Mouse (Mus musculus) neural tube, embryonic 14.5 days (tissue): ENCODE data around the gene Gast. TPM values are rescaled to one million over a fixed set of nuclear protein-coding genes. Genes with fewer than 3 reads are reported as not detected.

Experiments
- ATAC-seq: fragments of 200-750 bp; cut with Nextera tagmentation; 2 replicates; pipeline ENCODE4 v1.8.0; 2017; ENCODE audit warnings: low read depth, mild to moderate bottlenecking, moderate TSS enrichment, moderate library complexity
- H3K27ac ChIP-seq: fragments of 300-500 bp; sonication (generic); 2 replicates; pipeline ENCODE4 v1.5.1; 2014; ENCODE audit warnings: low read depth, mild to moderate bottlenecking, control low read depth, low read length, moderate library complexity, mixed read lengths
- H3K27me3 ChIP-seq: fragments of 300-500 bp; sonication (generic); 2 replicates; pipeline ENCODE4 v1.6.1; 2014; ENCODE audit warnings: low read length; ENCODE audit not compliant: control insufficient read depth, insufficient read depth
- H3K36me3 ChIP-seq: fragments of 300-500 bp; sonication (generic); 2 replicates; pipeline ENCODE4 v1.6.1; 2014; ENCODE audit warnings: low read length, mixed read lengths; ENCODE audit not compliant: control insufficient read depth, insufficient read depth
- H3K4me1 ChIP-seq: fragments of 300-500 bp; sonication (generic); 2 replicates; pipeline ENCODE4 v1.6.1; 2014; ENCODE audit warnings: low read length; ENCODE audit not compliant: control insufficient read depth, insufficient read depth
- H3K4me2 ChIP-seq: fragments of 300-500 bp; sonication (generic); 2 replicates; pipeline ENCODE4 v1.6.1; 2014; ENCODE audit warnings: mild to moderate bottlenecking, low read depth, low read length, control low read depth
- H3K4me3 ChIP-seq: fragments of 300-500 bp; sonication (generic); 2 replicates; pipeline ENCODE4 v1.5.1; 2014; ENCODE audit warnings: low read depth, low read length, control low read depth, mixed read lengths
- H3K9ac ChIP-seq: fragments of 300-500 bp; sonication (generic); replicated peaks from 2 replicates; pipeline ENCODE4 v1.6.1; 2014; ENCODE audit warnings: low read depth, mild to moderate bottlenecking, control low read depth, low read length, mixed read lengths
- H3K9me3 ChIP-seq: fragments of 300-500 bp; sonication (generic); 2 replicates; pipeline ENCODE4 v1.6.1; 2016; ENCODE audit warnings: low read length; ENCODE audit not compliant: control insufficient read depth
- WGBS: fragments of 180-500 bp; shearing (Covaris S2); extraction: QIAGEN DNeasy Blood & Tissue Kit; methylation state at CpG from one replicate; pipeline ENCODE4 v1.1.7; 2014; 5-methylcytosine and 5-hydroxymethylcytosine counted together
- polyA plus RNA-seq: library from polyadenylated mRNA; unstranded; fragments of >200 nt; fragmentation: Nextera tagmentation; extraction: Ambion mirVana; gene quantifications from 2 replicates; pipeline ENCODE4 v1.2.1, GENCODE M21; 2014

Gast gene
- polyA plus RNA-seq, 1 experiment from 2014 or later: not detected

GRCm38 (mm10) chr11:100362979-100363562 lies 28.9 kb downstream of the Gast start:
- H3K4me2 ChIP-seq: no peak overlapping the region
- no peak overlapping the region for H3K27ac ChIP-seq
- H3K36me3 ChIP-seq: no peaks in the 10 kb centered on the region
- H3K4me3 ChIP-seq: no peak overlapping the region
- H3K9me3 ChIP-seq: no peaks in the 10 kb centered on the region
- WGBS: 29% methylated on average over 12 of the region's 12 CpGs
- no peak for ATAC-seq
- H3K27me3 ChIP-seq: 0 out of 2 replicates have a peak, but pooled peaks cover 3% of the 10 kb centered on the region
- H3K9ac ChIP-seq: no peak overlapping the region
- no peaks in the 10 kb centered on the region for H3K4me1 ChIP-seq

- Histone ChIP-seq H3K4me3 (no peak overlapping the region), H3K9me3 (no peaks in the 10 kb centered on the region), H3K27ac (no peak overlapping the region), H3K27me3 (no peaks in the 10 kb centered on the region), H3K4me1 (no peaks in the 10 kb centered on the region), H3K4me2 (no peak overlapping the region), H3K9ac (no peak overlapping the region), H3K36me3 (peaks cover 5% of the 10 kb centered on the region; the same call in 1 of the 2 replicates)
- whole genome bisulfite sequencing: 72% methylated on average over 7 of the region's 7 CpGs
- ATAC-seq: no peak
These were observed 34.9 kb downstream of the Gast start for GRCm38 (mm10) chr11:100369145-100369544.

- no peak for ATAC-seq
- WGBS: 86% methylated on average over 8 of the region's 8 CpGs
These were observed 35.6 kb downstream of the Gast start for GRCm38 (mm10) chr11:100369822-100370221.

GRCm38 (mm10) chr11:100371981-100372558 lies 37.9 kb downstream of the Gast start:
- WGBS: 66% methylated on average over 7 of the region's 8 CpGs
- ATAC-seq: no peak
- peaks cover 11% of the 10 kb centered on the region; the same call in 1 of the 2 replicates for H3K36me3 ChIP-seq

More at GRCm38 (mm10) chr11:100369822-100370221, 35.6 kb downstream of the Gast start:
- Histone ChIP-seq H3K36me3 (peaks cover 5% of the 10 kb centered on the region; the same call in 1 of the 2 replicates), H3K4me3 (no peak overlapping the region), H3K4me1 (no peaks in the 10 kb centered on the region), H3K27me3 (no peaks in the 10 kb centered on the region), H3K9me3 (no peaks in the 10 kb centered on the region), H3K27ac (no peak overlapping the region), H3K9ac (no peak overlapping the region), H3K4me2 (no peak overlapping the region)

GRCm38 (mm10) chr11:100375127-100375526 lies 40.9 kb downstream of the Gast start:
- no peak for ATAC-seq
- H3K4me1 ChIP-seq: no peaks in the 10 kb centered on the region
- H3K9me3 ChIP-seq: no peaks in the 10 kb centered on the region
- WGBS: 92% methylated on average over 9 of the region's 9 CpGs
- H3K9ac ChIP-seq: no peak overlapping the region
- no peaks in the 10 kb centered on the region for H3K27me3 ChIP-seq
- H3K36me3 ChIP-seq: peaks cover 26% of the 10 kb centered on the region
- H3K4me2 ChIP-seq: no peak overlapping the region
- no peak overlapping the region for H3K27ac ChIP-seq
- H3K4me3 ChIP-seq: no peak overlapping the region

More at GRCm38 (mm10) chr11:100371981-100372558, 37.9 kb downstream of the Gast start:
- Histone ChIP-seq H3K4me3 (no peak overlapping the region), H3K4me2 (no peak overlapping the region), H3K27me3 (no peaks in the 10 kb centered on the region), H3K9ac (no peak overlapping the region), H3K9me3 (no peaks in the 10 kb centered on the region), H3K4me1 (no peaks in the 10 kb centered on the region), H3K27ac (no peak overlapping the region)

- ATAC-seq: no peak
These were observed 41.8 kb downstream of the Gast start for GRCm38 (mm10) chr11:100376005-100376404.

GRCm38 (mm10) chr11:100376746-100377389 lies 42.7 kb downstream of the Gast start:
- Histone ChIP-seq H3K4me1 (no peaks in the 10 kb centered on the region), H3K27me3 (no peaks in the 10 kb centered on the region), H3K4me3 (no peak overlapping the region), H3K4me2 (no peak overlapping the region), H3K9ac (no peak overlapping the region), H3K9me3 (no peaks in the 10 kb centered on the region), H3K27ac (no peak overlapping the region), H3K36me3 (peaks cover 28% of the 10 kb centered on the region)
- WGBS: 92% methylated on average over 21 of the region's 21 CpGs
- no peak for ATAC-seq

More at GRCm38 (mm10) chr11:100376005-100376404, 41.8 kb downstream of the Gast start:
- Histone ChIP-seq H3K4me1 (no peaks in the 10 kb centered on the region), H3K36me3 (peaks cover 25% of the 10 kb centered on the region), H3K4me2 (no peak overlapping the region), H3K4me3 (no peak overlapping the region), H3K9me3 (no peaks in the 10 kb centered on the region), H3K27me3 (no peaks in the 10 kb centered on the region), H3K27ac (no peak overlapping the region), H3K9ac (no peak overlapping the region)
- WGBS: 59% methylated on average over 4 of the region's 4 CpGs

- no peaks in the 10 kb centered on the region for H3K4me1 ChIP-seq
- no peak for ATAC-seq
- no peak overlapping the region for H3K4me2 ChIP-seq
- no peak overlapping the region for H3K4me3 ChIP-seq
- no peaks in the 10 kb centered on the region for H3K9me3 ChIP-seq
- H3K36me3 ChIP-seq: peaks cover 31% of the 10 kb centered on the region
- no peak overlapping the region for H3K9ac ChIP-seq
- no peak overlapping the region for H3K27ac ChIP-seq
- 97% methylated on average over 14 of the region's 14 CpGs for WGBS
- H3K27me3 ChIP-seq: no peaks in the 10 kb centered on the region
These were observed 43.8 kb downstream of the Gast start for GRCm38 (mm10) chr11:100377989-100378388.

- peaks cover 35% of the 10 kb centered on the region for H3K36me3 ChIP-seq
- H3K4me3 ChIP-seq: no peak overlapping the region
- H3K9ac ChIP-seq: no peak overlapping the region
- no peak overlapping the region for H3K27ac ChIP-seq
- no peak overlapping the region for H3K4me2 ChIP-seq
- H3K9me3 ChIP-seq: no peaks in the 10 kb centered on the region
- 88% methylated on average over 5 of the region's 5 CpGs for WGBS
- H3K4me1 ChIP-seq: no peaks in the 10 kb centered on the region
- ATAC-seq: no peak
- H3K27me3 ChIP-seq: no peaks in the 10 kb centered on the region
These were observed 44.2 kb downstream of the Gast start for GRCm38 (mm10) chr11:100378446-100378845.
